Mouse (Mus musculus): ENCODE measurements around the gene Tmem141. TPM values are rescaled to one million over a fixed set of nuclear protein-coding genes. Genes with fewer than 3 reads are reported as not detected.

The Tmem141 gene
- total RNA-seq, 2 experiments from 2014 or later: 17.4 to 18.6 TPM

- ATAC-seq (replicated peaks; ENCODE audit: poor library complexity): no peak
These were observed 42.7 kb downstream of the Tmem141 start for GRCm38 (mm10) chr2:25578796-25579736.

- ATAC-seq (replicated peaks; ENCODE audit: poor library complexity): no peak
These were observed 43.6 kb downstream of the Tmem141 start for GRCm38 (mm10) chr2:25577951-25578795.

GRCm38 (mm10) chr2:25576965-25577891 is 44.6 kb downstream of the Tmem141 start:
- no peak for ATAC-seq (replicated peaks; ENCODE audit: poor library complexity)

- no peak for ATAC-seq (replicated peaks; ENCODE audit: poor library complexity)
These were observed 45.6 kb downstream of the Tmem141 start for GRCm38 (mm10) chr2:25576028-25576850.

GRCm38 (mm10) chr2:25575432-25576027 is 46.3 kb downstream of the Tmem141 start:
- peak; percentile 22 for ATAC-seq (replicated peaks; ENCODE audit: poor library complexity)

GRCm38 (mm10) chr2:25574579-25575431 is 47.0 kb downstream of the Tmem141 start, which contains the start of the genes Mamdc4 and Phpt1:
Gene Mamdc4 (minus strand): TSS chr2:25574845.
Gene Phpt1 (minus strand): TSS chr2:25575224.
- ATAC-seq (replicated peaks; ENCODE audit: poor library complexity): peak; percentile 86

GRCm38 (mm10) chr2:25574136-25574535 is 47.7 kb downstream of the Tmem141 start:
- ATAC-seq (replicated peaks; ENCODE audit: poor library complexity): no peak

GRCm38 (mm10) chr2:25573068-25573467 is 48.7 kb downstream of the Tmem141 start:
- no peak for ATAC-seq (replicated peaks; ENCODE audit: poor library complexity)

GRCm38 (mm10) chr2:25571221-25571620 is 50.6 kb downstream of the Tmem141 start:
- ATAC-seq (replicated peaks; ENCODE audit: poor library complexity): no peak

Other genes starting within 250 kb of the Tmem141 start
Only the 30 nearest of the 33 such genes appear.
- gene Npdc1, start 222.7 kb downstream of the Tmem141 start, total RNA-seq (2015): 1.5 TPM in 1 of 2 replicates, not detected in the other
- 0.27 TPM in 1 of 2 replicates, not detected in the other for gene Npdc1, start 222.7 kb downstream of the Tmem141 start, total RNA-seq (2017)
- 11.1 and 12.5 TPM in 2 replicates for gene Fut7, start 198.7 kb downstream of the Tmem141 start, total RNA-seq (2015)
- 21.4 and 24.2 TPM in 2 replicates for gene Fut7, start 198.7 kb downstream of the Tmem141 start, total RNA-seq (2017)
- gene Abca2, start 193.3 kb downstream of the Tmem141 start, total RNA-seq (2015): 66.7 and 70.5 TPM in 2 replicates
- gene Abca2, start 193.3 kb downstream of the Tmem141 start, total RNA-seq (2017): 26.9 and 29.5 TPM in 2 replicates
- not detected in 2 replicates for gene Clic3, start 165.2 kb downstream of the Tmem141 start, total RNA-seq (2015)
- gene Clic3, start 165.2 kb downstream of the Tmem141 start, total RNA-seq (2017): 0.27 TPM in 1 of 2 replicates, not detected in the other
- 32.8 and 40.9 TPM in 2 replicates for gene Paxx, start 160.9 kb downstream of the Tmem141 start, total RNA-seq (2015)
- 15.3 and 21.3 TPM in 2 replicates for gene Paxx, start 160.9 kb downstream of the Tmem141 start, total RNA-seq (2017)
- gene Ptgds, start 152.0 kb downstream of the Tmem141 start, total RNA-seq (2015): 0.42 TPM in 1 of 2 replicates, not detected in the other
- not detected in 2 replicates for gene Ptgds, start 152.0 kb downstream of the Tmem141 start, total RNA-seq (2017)
- gene Lcn12, start 128.1 kb downstream of the Tmem141 start, total RNA-seq (2015): 0.27 TPM in 1 of 2 replicates, not detected in the other
- not detected in 2 replicates for gene Lcn12, start 128.1 kb downstream of the Tmem141 start, total RNA-seq (2017)
- 27.1 and 27.6 TPM in 2 replicates for gene Fbxw5, start 121.3 kb downstream of the Tmem141 start, total RNA-seq (2015)
- gene Fbxw5, start 121.3 kb downstream of the Tmem141 start, total RNA-seq (2017): 25.1 and 27.4 TPM in 2 replicates
- gene C8g, start 120.3 kb downstream of the Tmem141 start, total RNA-seq (2015): 2.6 and 5.6 TPM in 2 replicates
- gene C8g, start 120.3 kb downstream of the Tmem141 start, total RNA-seq (2017): 0.81 and 3.8 TPM in 2 replicates
- gene Traf2, start 75.1 kb downstream of the Tmem141 start, total RNA-seq (2015): 9.7 and 10.8 TPM in 2 replicates
- gene Traf2, start 75.1 kb downstream of the Tmem141 start, total RNA-seq (2017): 13.7 and 14.2 TPM in 2 replicates
- 141 and 144 TPM in 2 replicates for gene Edf1, start 64.2 kb downstream of the Tmem141 start, total RNA-seq (2015)
- 95.5 and 128 TPM in 2 replicates for gene Edf1, start 64.2 kb downstream of the Tmem141 start, total RNA-seq (2017)
- gene Mamdc4, start 47.2 kb downstream of the Tmem141 start, total RNA-seq (2015): 0.42 and 0.86 TPM in 2 replicates
- 0.12 and 9.3 TPM in 2 replicates for gene Mamdc4, start 47.2 kb downstream of the Tmem141 start, total RNA-seq (2017)
- 48.1 and 56.5 TPM in 2 replicates for gene Phpt1, start 46.8 kb downstream of the Tmem141 start, total RNA-seq (2015)
- gene Phpt1, start 46.8 kb downstream of the Tmem141 start, total RNA-seq (2017): 29.6 and 35.4 TPM in 2 replicates
- not detected in 2 replicates for gene Ajm1, start 40.2 kb downstream of the Tmem141 start, total RNA-seq (2015)
- gene Ajm1, start 40.2 kb downstream of the Tmem141 start, total RNA-seq (2017): 0.10 TPM in 1 of 2 replicates, not detected in the other
- gene Rabl6, start 13.5 kb downstream of the Tmem141 start, total RNA-seq (2015): 37.4 and 49.5 TPM in 2 replicates
- gene Rabl6, start 13.5 kb downstream of the Tmem141 start, total RNA-seq (2017): 54.9 and 86.7 TPM in 2 replicates
- gene Ccdc183, start 4.3 kb downstream of the Tmem141 start, total RNA-seq (2015): not detected in 2 replicates
- not detected in 2 replicates for gene Ccdc183, start 4.3 kb downstream of the Tmem141 start, total RNA-seq (2017)
- gene Fcna, start 6.0 kb upstream of the Tmem141 start, total RNA-seq (2015): 0.68 and 1.4 TPM in 2 replicates
- gene Fcna, start 6.0 kb upstream of the Tmem141 start, total RNA-seq (2017): 0.50 and 1.7 TPM in 2 replicates
- not detected in 2 replicates for gene Lcn8, start 31.1 kb upstream of the Tmem141 start, total RNA-seq (2015)
- gene Lcn8, start 31.1 kb upstream of the Tmem141 start, total RNA-seq (2017): not detected in 2 replicates
- gene Lcn5, start 35.9 kb upstream of the Tmem141 start, total RNA-seq (2015): not detected in 2 replicates
- not detected in 2 replicates for gene Lcn5, start 35.9 kb upstream of the Tmem141 start, total RNA-seq (2017)
- gene Lcn6, start 54.8 kb upstream of the Tmem141 start, total RNA-seq (2015): not detected in 2 replicates
- gene Lcn6, start 54.8 kb upstream of the Tmem141 start, total RNA-seq (2017): not detected in 2 replicates
- gene Lcn10, start 60.7 kb upstream of the Tmem141 start, total RNA-seq (2015): not detected in 2 replicates
- gene Lcn10, start 60.7 kb upstream of the Tmem141 start, total RNA-seq (2017): not detected in 2 replicates
- not detected in 2 replicates for gene Obp2a, start 78.0 kb upstream of the Tmem141 start, total RNA-seq (2015)
- gene Obp2a, start 78.0 kb upstream of the Tmem141 start, total RNA-seq (2017): not detected in 2 replicates
- gene Bmyc, start 84.7 kb upstream of the Tmem141 start, total RNA-seq (2015): 16.0 and 19.1 TPM in 2 replicates
- 6.5 and 8.6 TPM in 2 replicates for gene Bmyc, start 84.7 kb upstream of the Tmem141 start, total RNA-seq (2017)
- gene Obp2b, start 115.0 kb upstream of the Tmem141 start, total RNA-seq (2015): not detected in 2 replicates
- not detected in 2 replicates for gene Obp2b, start 115.0 kb upstream of the Tmem141 start, total RNA-seq (2017)
- not detected in 2 replicates for gene Lcn3, start 143.6 kb upstream of the Tmem141 start, total RNA-seq (2015)
- gene Lcn3, start 143.6 kb upstream of the Tmem141 start, total RNA-seq (2017): not detected in 2 replicates
- gene Lcn11, start 155.0 kb upstream of the Tmem141 start, total RNA-seq (2015): not detected in 2 replicates
- gene Lcn11, start 155.0 kb upstream of the Tmem141 start, total RNA-seq (2017): not detected in 2 replicates
- not detected in 2 replicates for gene Gm13539, start 160.3 kb upstream of the Tmem141 start, total RNA-seq (2015)
- gene Gm13539, start 160.3 kb upstream of the Tmem141 start, total RNA-seq (2017): not detected in 2 replicates
- not detected in 2 replicates for gene Glt6d1, start 193.8 kb upstream of the Tmem141 start, total RNA-seq (2015)
- not detected in 2 replicates for gene Glt6d1, start 193.8 kb upstream of the Tmem141 start, total RNA-seq (2017)
- gene Lcn9, start 201.1 kb upstream of the Tmem141 start, total RNA-seq (2015): not detected in 2 replicates
- gene Lcn9, start 201.1 kb upstream of the Tmem141 start, total RNA-seq (2017): not detected in 2 replicates
- not detected in 2 replicates for gene Sohlh1, start 225.2 kb upstream of the Tmem141 start, total RNA-seq (2015)
- not detected in 2 replicates for gene Sohlh1, start 225.2 kb upstream of the Tmem141 start, total RNA-seq (2017)